Mouse (Mus musculus) liver, adult 2 months (tissue): ENCODE measurements around the gene Gm45234. TPM values are rescaled to one million over a fixed set of nuclear protein-coding genes. Genes with fewer than 3 reads are reported as not detected.
A peak's percentile ranks its signal among the peaks of the same experiment; 100 is the strongest.

Source experiments
- DNase-seq: peaks from one replicate; pipeline ENCODE4 v3.0.0-alpha.2; 2011; ENCODE audit warnings: low read depth, low spot score; ENCODE audit errors: extremely low read depth
- H3K27ac ChIP-seq: fragments of 200-500 bp; replicated peaks from 2 replicates; pipeline ENCODE4 v1.5.1; 2012; ENCODE audit warnings: low read depth, mild to moderate bottlenecking, control low read depth, inconsistent platforms, low read length; ENCODE audit not compliant: insufficient read depth
- H3K27me3 ChIP-seq: fragments of 200-500 bp; 2 replicates; pipeline ENCODE4 v1.6.1; 2012; ENCODE audit warnings: mild to moderate bottlenecking, moderate library complexity, low read length, inconsistent platforms; ENCODE audit not compliant: control insufficient read depth, insufficient read depth
- H3K36me3 ChIP-seq: fragments of 200-500 bp; 2 replicates; pipeline ENCODE4 v1.6.1; 2012; ENCODE audit warnings: low read length, inconsistent platforms; ENCODE audit not compliant: control insufficient read depth, insufficient read depth
- H3K4me1 ChIP-seq: fragments of 200-500 bp; 2 replicates; pipeline ENCODE4 v1.6.1; 2011; ENCODE audit warnings: low read length; ENCODE audit not compliant: control insufficient read depth, insufficient read depth
- H3K4me3 ChIP-seq: fragments of 200-500 bp; 2 replicates; pipeline ENCODE4 v1.5.1; 2011; ENCODE audit warnings: low read depth, mild to moderate bottlenecking, control low read depth, low read length, moderate library complexity; ENCODE audit not compliant: insufficient read depth
- H3K79me2 ChIP-seq: fragments of 200-500 bp; 2 replicates; pipeline ENCODE4 v1.6.1; 2012; ENCODE audit warnings: inconsistent platforms, mild to moderate bottlenecking, low read length, moderate library complexity; ENCODE audit not compliant: control insufficient read depth, insufficient read depth
- H3K9ac ChIP-seq: fragments of 200-500 bp; 2 replicates; pipeline ENCODE4 v1.6.1; 2012; ENCODE audit warnings: low read depth, mild to moderate bottlenecking, control low read depth, inconsistent platforms, low read length
- CTCF ChIP-seq: fragments of 200-500 bp; IDR thresholded peaks from 2 replicates; pipeline ENCODE4 v1.5.1; 2011; ENCODE audit warnings: low read depth, low read length, control low read depth
- POLR2A ChIP-seq: fragments of 200-500 bp; IDR thresholded peaks from 2 replicates; pipeline ENCODE4 v1.6.1; 2011; ENCODE audit warnings: low read length, control low read depth; ENCODE audit not compliant: insufficient read depth; ENCODE audit errors: extremely low read depth
- WGBS: fragments of 180-500 bp; shearing (Covaris S2); methylation state at CpG from one replicate; pipeline ENCODE4 v1.1.7; 2018; 5-methylcytosine and 5-hydroxymethylcytosine counted together
- polyA plus RNA-seq: library from polyadenylated mRNA; depleted of rRNA; stranded (reverse); fragments of >200 nt; gene quantifications from 2 replicates; pipeline ENCODE4 v1.2.3, GENCODE M21; 2012; rRNA removed
- total RNA-seq: library from RNA; depleted of rRNA; stranded (reverse); fragments of >200 nt; gene quantifications from 2 replicates; pipeline ENCODE4 v1.2.3, GENCODE M21; 2014; rRNA removed

Gene Gm45234
- total and polyA plus RNA-seq, 2 experiments = not detected

DNA sequence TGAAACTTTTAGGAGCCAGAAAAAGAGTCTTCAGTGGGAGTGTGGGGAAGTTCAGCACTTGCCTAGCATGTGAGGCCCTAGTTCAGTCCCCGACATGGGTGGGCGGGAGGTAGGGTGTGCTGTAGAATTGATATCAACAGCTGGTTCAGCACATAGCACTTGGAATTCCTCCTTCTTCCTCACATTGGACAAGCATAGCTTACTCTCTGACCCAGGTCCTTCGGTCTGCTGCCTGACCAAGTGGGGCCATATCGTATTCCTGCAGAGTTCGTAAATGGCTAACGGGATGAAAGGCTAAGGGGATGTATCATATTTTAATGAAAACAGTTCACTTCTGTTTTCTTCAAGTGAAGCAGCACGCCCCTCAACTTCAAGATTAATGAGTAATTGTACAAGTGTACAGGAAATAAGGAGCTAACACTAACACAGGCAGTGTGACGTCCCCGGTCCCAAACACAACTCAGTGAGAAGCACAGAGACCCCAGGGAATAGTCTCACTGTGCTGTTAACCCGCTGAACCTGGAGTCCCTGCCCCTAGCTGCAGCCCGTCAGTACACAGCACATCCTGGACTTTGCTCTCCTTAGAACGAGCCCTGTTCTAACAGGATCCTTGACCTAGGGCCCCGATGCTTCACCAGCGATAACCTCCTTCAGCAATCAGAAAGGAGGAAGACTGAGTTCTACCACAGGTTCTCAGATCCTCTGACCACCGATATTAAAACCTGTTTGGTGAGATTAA lies 62.4 kb downstream of the Gm45234 start:
- TF ChIP-seq POLR2A (no peak), CTCF (no peak)
- peaks cover 50% of the 10 kb centered on the region for H3K4me1 ChIP-seq
- no peaks in the 10 kb centered on the region for H3K27me3 ChIP-seq
- H3K27ac ChIP-seq = peak overlapping the region; percentile 81
- H3K36me3 ChIP-seq = peaks cover 8% of the 10 kb centered on the region; the same call in 1 of the 2 replicates
- peak overlapping the region; percentile 14; the same call in 1 of the 2 replicates for H3K9ac ChIP-seq
- DNase-seq = peak; percentile 67
- no peak overlapping the region for H3K4me3 ChIP-seq
- peaks cover 12% of the 10 kb centered on the region; the same call in 1 of the 2 replicates for H3K79me2 ChIP-seq
- WGBS = 50% methylated on average over 15 of the region's 15 CpGs

DNA sequence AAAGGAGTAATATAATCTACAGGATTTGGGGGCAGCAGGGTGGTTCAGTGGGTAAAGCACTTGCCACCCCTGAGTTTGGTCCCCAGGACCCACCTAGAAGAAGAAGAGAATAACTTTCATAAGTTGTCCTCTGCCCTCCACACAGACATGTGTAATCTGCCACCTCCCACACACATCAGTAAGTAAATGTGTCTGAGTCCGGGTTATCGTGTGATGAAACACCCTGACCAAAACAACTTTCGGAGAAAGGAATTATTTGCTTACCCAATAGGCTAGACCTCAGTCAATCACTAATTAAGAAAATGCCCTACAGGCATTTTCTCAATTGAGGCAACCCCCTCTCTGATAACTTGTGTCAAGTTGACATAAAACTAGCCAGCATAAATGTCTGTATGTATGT lies 65.3 kb downstream of the Gm45234 start:
- peak overlapping the region; percentile 87 for H3K27ac ChIP-seq
- 23% methylated on average over 3 of the region's 3 CpGs for WGBS

More for the DNA sequence above, 65.3 kb downstream of the Gm45234 start:
- Histone ChIP-seq H3K4me1 (peaks cover 52% of the 10 kb centered on the region), H3K9ac (no peak overlapping the region; the same call in 1 of the 2 replicates), H3K27me3 (no peaks in the 10 kb centered on the region), H3K4me3 (no peak overlapping the region), H3K79me2 (peaks cover 25% of the 10 kb centered on the region; the same call in 1 of the 2 replicates), H3K36me3 (peaks cover 5% of the 10 kb centered on the region)
- peak; percentile 86 for DNase-seq
- TF ChIP-seq POLR2A (no peak), CTCF (no peak)

Other genes with a start within 250 kb of the Gm45234 start
- gene C1ra, start 243.6 kb downstream of the Gm45234 start, total RNA-seq = 165 and 177 TPM in 2 replicates
- gene C1ra, start 243.6 kb downstream of the Gm45234 start, polyA plus RNA-seq = 92.5 and 119 TPM in 2 replicates
- gene C1s1, start 213.7 kb downstream of the Gm45234 start, total RNA-seq = 384 and 554 TPM in 2 replicates
- gene C1s1, start 213.7 kb downstream of the Gm45234 start, polyA plus RNA-seq = 174 and 206 TPM in 2 replicates
- gene C1rb, start 185.7 kb downstream of the Gm45234 start, total RNA-seq = under 0.01 TPM in 1 of 2 replicates, not detected in the other
- gene C1rb, start 185.7 kb downstream of the Gm45234 start, polyA plus RNA-seq = 0.12 TPM in 1 of 2 replicates, not detected in the other
- gene C1s2, start 119.9 kb downstream of the Gm45234 start, total RNA-seq = 0.09 TPM in 1 of 2 replicates, not detected in the other
- not detected in 2 replicates for gene C1s2, start 119.9 kb downstream of the Gm45234 start, polyA plus RNA-seq
- gene Lpcat3, start 93.0 kb downstream of the Gm45234 start, total RNA-seq = 72.4 and 99.9 TPM in 2 replicates
- 172 and 188 TPM in 2 replicates for gene Lpcat3, start 93.0 kb downstream of the Gm45234 start, polyA plus RNA-seq
- 97.4 and 99.6 TPM in 2 replicates for gene Emg1, start 43.8 kb downstream of the Gm45234 start, total RNA-seq
- gene Emg1, start 43.8 kb downstream of the Gm45234 start, polyA plus RNA-seq = 46.0 and 56.3 TPM in 2 replicates
- 140 and 151 TPM in 2 replicates for gene Phb2, start 43.7 kb downstream of the Gm45234 start, total RNA-seq
- gene Phb2, start 43.7 kb downstream of the Gm45234 start, polyA plus RNA-seq = 209 and 210 TPM in 2 replicates
- gene Ptpn6, start 17.3 kb downstream of the Gm45234 start, total RNA-seq = 16.7 and 19.7 TPM in 2 replicates
- 17.3 and 17.8 TPM in 2 replicates for gene Ptpn6, start 17.3 kb downstream of the Gm45234 start, polyA plus RNA-seq
- gene Grcc10, start 14.6 kb downstream of the Gm45234 start, total RNA-seq = 125 and 140 TPM in 2 replicates
- 203 and 216 TPM in 2 replicates for gene Grcc10, start 14.6 kb downstream of the Gm45234 start, polyA plus RNA-seq
- gene Atn1, start 503 bp upstream of the Gm45234 start, total RNA-seq = 1.4 and 1.5 TPM in 2 replicates
- gene Atn1, start 503 bp upstream of the Gm45234 start, polyA plus RNA-seq = 9.6 and 10.9 TPM in 2 replicates
- gene Eno2, start 13.7 kb upstream of the Gm45234 start, total RNA-seq = 0.09 and 0.67 TPM in 2 replicates
- 0.19 and 0.34 TPM in 2 replicates for gene Eno2, start 13.7 kb upstream of the Gm45234 start, polyA plus RNA-seq
- not detected in 2 replicates for gene Lrrc23, start 23.7 kb upstream of the Gm45234 start, total RNA-seq
- gene Lrrc23, start 23.7 kb upstream of the Gm45234 start, polyA plus RNA-seq = not detected in 2 replicates
- 9.9 and 14.1 TPM in 2 replicates for gene Spsb2, start 52.6 kb upstream of the Gm45234 start, total RNA-seq
- gene Spsb2, start 52.6 kb upstream of the Gm45234 start, polyA plus RNA-seq = 20.1 and 21.6 TPM in 2 replicates
- gene Tpi1, start 58.3 kb upstream of the Gm45234 start, total RNA-seq = 422 and 433 TPM in 2 replicates
- gene Tpi1, start 58.3 kb upstream of the Gm45234 start, polyA plus RNA-seq = 491 and 524 TPM in 2 replicates
- 50.5 and 55.9 TPM in 2 replicates for gene Usp5, start 73.5 kb upstream of the Gm45234 start, total RNA-seq
- gene Usp5, start 73.5 kb upstream of the Gm45234 start, polyA plus RNA-seq = 47.9 and 49.3 TPM in 2 replicates
- gene Cdca3, start 73.5 kb upstream of the Gm45234 start, total RNA-seq = 1.1 and 3.2 TPM in 2 replicates
- gene Cdca3, start 73.5 kb upstream of the Gm45234 start, polyA plus RNA-seq = 2.1 and 2.6 TPM in 2 replicates
- gene Gnb3, start 84.3 kb upstream of the Gm45234 start, total RNA-seq = not detected in 2 replicates
- gene Gnb3, start 84.3 kb upstream of the Gm45234 start, polyA plus RNA-seq = not detected in 2 replicates
- 2.1 and 2.5 TPM in 2 replicates for gene P3h3, start 101.7 kb upstream of the Gm45234 start, total RNA-seq
- 2.5 and 3.0 TPM in 2 replicates for gene P3h3, start 101.7 kb upstream of the Gm45234 start, polyA plus RNA-seq
- gene Gpr162, start 108.0 kb upstream of the Gm45234 start, total RNA-seq = 0.09 and 0.27 TPM in 2 replicates
- 0.42 and 0.44 TPM in 2 replicates for gene Gpr162, start 108.0 kb upstream of the Gm45234 start, polyA plus RNA-seq
- gene Cd4, start 132.2 kb upstream of the Gm45234 start, total RNA-seq = 0.27 and 0.83 TPM in 2 replicates
- gene Cd4, start 132.2 kb upstream of the Gm45234 start, polyA plus RNA-seq = 0.19 and 0.46 TPM in 2 replicates
- gene Lag3, start 155.7 kb upstream of the Gm45234 start, total RNA-seq = 0.09 and 0.13 TPM in 2 replicates
- 0.39 and 0.67 TPM in 2 replicates for gene Lag3, start 155.7 kb upstream of the Gm45234 start, polyA plus RNA-seq
- 80.7 and 101 TPM in 2 replicates for gene Ptms, start 164.1 kb upstream of the Gm45234 start, total RNA-seq
- gene Ptms, start 164.1 kb upstream of the Gm45234 start, polyA plus RNA-seq = 2,256 and 3,281 TPM in 2 replicates
- 74.6 and 101 TPM in 2 replicates for gene Mlf2, start 175.4 kb upstream of the Gm45234 start, total RNA-seq
- gene Mlf2, start 175.4 kb upstream of the Gm45234 start, polyA plus RNA-seq = 265 and 285 TPM in 2 replicates
- gene Cops7a, start 209.5 kb upstream of the Gm45234 start, total RNA-seq = 35.8 and 46.6 TPM in 2 replicates
- 165 and 170 TPM in 2 replicates for gene Cops7a, start 209.5 kb upstream of the Gm45234 start, polyA plus RNA-seq
- gene Pianp, start 240.7 kb upstream of the Gm45234 start, total RNA-seq = 0.13 TPM in 1 of 2 replicates, not detected in the other
- 0.77 and 1.4 TPM in 2 replicates for gene Pianp, start 240.7 kb upstream of the Gm45234 start, polyA plus RNA-seq